Mouse (Mus musculus): ENCODE results near the gene Ccl17. TPM values are rescaled to one million over a fixed set of nuclear protein-coding genes. Genes with fewer than 3 reads are reported as not detected.

The Ccl17 gene
- polyA plus RNA-seq, 1 experiment from 2014 or later = 0.42 TPM

DNA sequence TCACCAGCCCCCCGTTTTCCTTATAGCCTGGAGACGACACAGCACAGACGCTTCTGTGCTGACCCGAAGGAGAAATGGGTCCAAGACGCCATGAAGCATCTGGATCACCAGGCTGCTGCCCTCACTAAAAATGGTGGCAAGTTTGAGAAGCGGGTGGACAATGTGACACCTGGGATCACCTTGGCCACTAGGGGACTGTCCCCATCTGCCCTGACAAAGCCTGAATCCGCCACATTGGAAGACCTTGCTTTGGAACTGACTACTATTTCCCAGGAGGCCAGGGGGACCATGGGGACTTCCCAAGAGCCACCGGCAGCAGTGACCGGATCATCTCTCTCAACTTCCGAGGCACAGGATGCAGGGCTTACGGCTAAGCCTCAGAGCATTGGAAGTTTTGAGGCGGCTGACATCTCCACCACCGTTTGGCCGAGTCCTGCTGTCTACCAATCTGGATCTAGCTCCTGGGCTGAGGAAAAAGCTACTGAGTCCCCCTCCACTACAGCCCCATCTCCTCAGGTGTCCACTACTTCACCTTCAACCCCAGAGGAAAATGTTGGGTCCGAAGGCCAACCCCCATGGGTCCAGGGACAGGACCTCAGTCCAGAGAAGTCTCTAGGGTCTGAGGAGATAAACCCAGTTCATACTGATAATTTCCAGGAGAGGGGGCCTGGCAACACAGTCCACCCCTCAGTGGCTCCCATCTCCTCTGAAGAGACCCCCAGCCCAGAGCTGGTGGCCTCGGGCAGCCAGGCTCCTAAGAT lies 30.5 kb upstream of the Ccl17 start:
- ATAC-seq (ENCODE audit: low FRiP score, low read depth) = no peak
- H3K4me1 ChIP-seq = peaks cover 36% of the 10 kb centered on the region
- H3K4me3 ChIP-seq = no peak overlapping the region
- H3K36me3 ChIP-seq = no peaks in the 10 kb centered on the region
- no peak overlapping the region; the same call in 1 of the 2 replicates for H3K27ac ChIP-seq
- H3K9ac ChIP-seq = no peak overlapping the region
- H3K4me2 ChIP-seq (replicated peaks) = no peak overlapping the region
- no peaks in the 10 kb centered on the region for H3K9me3 ChIP-seq
- 92% methylated on average over 16 of the region's 16 CpGs for WGBS
- peaks cover under 1% of the 10 kb centered on the region; the same call in 1 of the 2 replicates for H3K27me3 ChIP-seq

DNA sequence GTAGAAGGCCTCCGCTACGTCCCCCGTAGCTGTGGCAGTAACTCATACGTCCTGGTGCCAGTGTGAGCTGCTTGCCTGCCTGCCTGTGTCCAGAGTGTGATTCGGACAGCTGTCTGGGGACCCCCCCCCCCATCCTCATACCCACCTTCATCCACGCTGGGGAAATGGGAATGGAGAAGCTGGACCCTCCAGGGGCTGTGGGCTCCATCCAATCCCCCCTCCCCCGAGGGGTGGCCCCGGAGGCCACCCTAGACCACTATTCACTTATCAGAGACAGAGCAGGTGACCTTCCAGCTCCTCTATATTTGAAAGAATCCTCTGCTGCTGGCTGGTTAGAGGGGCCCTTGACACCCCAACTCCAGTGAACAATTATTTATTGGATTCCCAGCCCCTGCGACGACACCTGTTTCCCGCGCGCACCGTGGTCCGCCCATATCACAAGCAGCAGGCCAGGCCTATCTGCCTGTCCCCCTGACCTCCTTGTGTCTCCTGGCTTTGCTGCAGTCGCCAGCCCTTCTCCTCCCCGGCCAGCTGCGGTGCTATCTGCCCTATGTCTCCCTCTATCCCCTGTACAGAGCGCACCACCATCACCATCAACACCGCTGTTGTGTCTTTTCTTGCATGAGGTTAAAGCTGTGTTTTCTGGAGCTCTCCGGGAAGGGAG lies 29.6 kb upstream of the Ccl17 start:
- Histone ChIP-seq H3K9ac (no peak overlapping the region), H3K27me3 (no peaks in the 10 kb centered on the region), H3K4me3 (no peak overlapping the region), H3K4me1 (peaks cover 38% of the 10 kb centered on the region), H3K27ac (no peak overlapping the region), H3K9me3 (no peaks in the 10 kb centered on the region), H3K4me2 (replicated peaks) (no peak overlapping the region), H3K36me3 (no peaks in the 10 kb centered on the region)
- 79% methylated on average over 21 of the region's 21 CpGs for whole genome bisulfite sequencing
- ATAC-seq (ENCODE audit: low FRiP score, low read depth) = no peak

DNA sequence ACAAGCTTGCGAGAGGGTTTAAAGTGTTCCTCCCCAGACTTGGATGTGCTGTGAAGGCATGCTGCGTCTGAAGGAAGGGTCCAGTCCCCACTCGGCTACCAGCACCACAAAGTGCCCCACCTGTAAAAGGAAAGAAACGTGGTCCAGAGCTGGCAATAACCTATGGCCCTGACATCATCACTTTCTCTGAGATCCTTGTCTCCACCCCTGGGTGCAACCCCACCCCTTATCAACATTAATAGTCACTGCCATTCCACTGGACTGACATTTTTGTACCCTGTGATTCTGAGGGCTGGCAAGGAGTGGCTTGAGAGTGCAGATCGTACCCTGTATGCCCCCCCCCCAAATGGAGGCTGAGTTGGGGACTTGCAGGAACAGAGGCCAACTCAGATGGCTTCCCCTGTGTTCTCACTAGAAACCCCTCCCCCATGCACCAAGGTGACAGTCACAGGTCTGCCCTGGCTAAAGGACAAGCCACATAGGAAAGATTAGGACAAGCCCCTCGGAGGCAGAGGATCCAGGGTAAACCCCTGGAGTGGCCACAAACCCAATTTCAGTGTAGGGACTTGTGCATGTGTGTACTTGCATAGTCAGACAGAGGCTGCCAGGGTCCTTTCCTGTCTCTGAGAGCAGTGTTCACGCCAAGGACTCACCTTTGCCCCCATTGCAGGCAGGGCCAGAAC lies 29.0 kb upstream of the Ccl17 start:
- Histone ChIP-seq H3K9me3 (no peaks in the 10 kb centered on the region), H3K9ac (no peak overlapping the region), H3K36me3 (no peaks in the 10 kb centered on the region), H3K4me1 (peaks cover 39% of the 10 kb centered on the region), H3K4me2 (replicated peaks) (peak overlapping the region; percentile 40), H3K27ac (no peak overlapping the region), H3K4me3 (no peak overlapping the region), H3K27me3 (no peaks in the 10 kb centered on the region)
- no peak for ATAC-seq (ENCODE audit: low FRiP score, low read depth)
- WGBS = 58% methylated on average over 7 of the region's 7 CpGs

DNA sequence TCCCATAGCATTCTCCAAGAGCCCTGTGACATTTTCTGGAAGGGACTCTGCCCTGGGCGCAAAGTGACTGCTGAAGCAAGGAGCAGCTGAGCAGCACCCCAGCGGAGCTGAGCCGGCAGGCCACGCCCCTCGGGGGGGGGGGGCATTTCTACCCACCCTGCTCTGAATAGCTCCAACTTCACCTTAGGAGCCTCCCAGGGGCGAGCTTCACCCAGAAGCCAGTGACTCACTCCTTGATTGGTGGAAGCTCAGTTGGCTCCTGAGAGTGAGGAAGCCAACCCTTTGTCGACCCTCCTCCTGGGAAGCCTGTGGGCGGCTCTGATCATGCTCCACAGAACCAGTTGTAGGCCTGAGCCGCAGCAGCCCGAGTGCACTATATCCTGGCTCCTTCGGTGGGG lies 28.4 kb upstream of the Ccl17 start:
- H3K4me2 ChIP-seq (replicated peaks) = peak overlapping the region; percentile 40
- peaks cover 39% of the 10 kb centered on the region for H3K4me1 ChIP-seq
- H3K27ac ChIP-seq = no peak overlapping the region
- H3K27me3 ChIP-seq = no peaks in the 10 kb centered on the region
- 7% methylated on average over 11 of the region's 11 CpGs for WGBS
- no peak overlapping the region for H3K4me3 ChIP-seq
- no peaks in the 10 kb centered on the region for H3K36me3 ChIP-seq
- H3K9me3 ChIP-seq = no peaks in the 10 kb centered on the region
- ATAC-seq (ENCODE audit: low FRiP score, low read depth) = peak; percentile 52; the same call in 1 of the 2 replicates
- no peak overlapping the region for H3K9ac ChIP-seq

DNA sequence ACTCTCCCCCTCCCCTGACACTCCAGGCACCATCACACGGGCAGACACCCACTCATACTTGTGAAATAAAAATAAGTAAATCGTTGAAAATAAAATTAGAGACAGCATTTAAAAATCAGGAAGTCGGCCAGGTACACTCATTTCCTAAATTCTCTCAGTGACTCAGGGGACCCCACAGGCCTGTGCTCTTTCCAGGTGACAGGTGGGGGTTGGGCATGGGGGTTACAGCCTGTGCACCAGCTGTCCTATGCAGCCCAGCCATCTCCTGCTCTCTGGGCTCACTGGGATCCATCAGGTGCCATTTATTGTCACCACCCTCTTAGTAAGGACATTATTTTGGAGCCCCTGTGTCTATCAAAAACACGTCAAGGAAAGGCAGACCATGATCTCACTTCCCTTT lies 26.4 kb upstream of the Ccl17 start:
- ATAC-seq (ENCODE audit: low FRiP score, low read depth) = no peak
- Histone ChIP-seq H3K36me3 (no peaks in the 10 kb centered on the region), H3K4me1 (peaks cover 34% of the 10 kb centered on the region), H3K9me3 (no peaks in the 10 kb centered on the region), H3K27me3 (no peaks in the 10 kb centered on the region), H3K4me3 (no peak overlapping the region), H3K4me2 (replicated peaks) (no peak overlapping the region), H3K27ac (no peak overlapping the region), H3K9ac (no peak overlapping the region)
- WGBS = 71% methylated on average over 4 of the region's 4 CpGs

DNA sequence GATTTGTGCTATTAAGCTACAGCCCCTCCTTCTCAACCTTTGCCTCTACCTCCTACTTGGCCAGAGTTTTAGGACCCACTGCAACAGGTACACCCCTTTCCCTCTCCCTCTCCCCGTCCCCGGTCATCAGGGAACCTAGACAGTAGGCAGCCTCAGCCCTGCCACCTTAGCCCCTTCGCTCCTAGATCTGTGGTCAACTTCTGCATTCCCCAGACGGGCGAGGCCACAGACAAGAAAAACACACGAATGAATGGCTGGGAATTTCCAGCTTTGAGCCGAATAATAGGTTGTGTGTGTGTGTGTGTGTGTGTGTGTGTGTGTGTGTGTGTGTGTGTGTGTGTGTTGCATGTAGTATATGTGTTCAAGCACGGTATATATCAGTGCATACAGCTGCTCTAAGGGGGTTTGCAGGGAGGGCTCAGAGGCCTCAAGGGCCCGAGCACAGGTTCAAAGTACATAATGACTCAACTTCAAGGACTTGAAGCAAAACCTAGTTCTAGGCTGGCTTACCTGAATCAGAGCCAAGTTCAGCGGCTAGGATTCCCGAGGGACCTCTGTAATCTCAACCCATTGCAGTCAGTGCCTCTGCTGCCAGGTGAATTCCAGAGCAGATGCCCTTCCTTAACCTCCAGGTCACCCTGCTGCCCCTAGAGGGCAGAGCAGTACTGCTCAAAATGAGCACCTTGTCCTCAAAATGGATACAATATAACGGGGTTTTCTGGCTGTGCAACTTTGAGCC lies 24.8 kb upstream of the Ccl17 start:
- Histone ChIP-seq H3K9me3 (no peaks in the 10 kb centered on the region), H3K27ac (no peak overlapping the region), H3K9ac (no peak overlapping the region), H3K4me2 (replicated peaks) (no peak overlapping the region), H3K4me1 (peaks cover 31% of the 10 kb centered on the region), H3K4me3 (no peak overlapping the region), H3K36me3 (no peaks in the 10 kb centered on the region), H3K27me3 (no peaks in the 10 kb centered on the region)
- ATAC-seq (ENCODE audit: low FRiP score, low read depth) = no peak
- WGBS = 61% methylated on average over 12 of the region's 12 CpGs

DNA sequence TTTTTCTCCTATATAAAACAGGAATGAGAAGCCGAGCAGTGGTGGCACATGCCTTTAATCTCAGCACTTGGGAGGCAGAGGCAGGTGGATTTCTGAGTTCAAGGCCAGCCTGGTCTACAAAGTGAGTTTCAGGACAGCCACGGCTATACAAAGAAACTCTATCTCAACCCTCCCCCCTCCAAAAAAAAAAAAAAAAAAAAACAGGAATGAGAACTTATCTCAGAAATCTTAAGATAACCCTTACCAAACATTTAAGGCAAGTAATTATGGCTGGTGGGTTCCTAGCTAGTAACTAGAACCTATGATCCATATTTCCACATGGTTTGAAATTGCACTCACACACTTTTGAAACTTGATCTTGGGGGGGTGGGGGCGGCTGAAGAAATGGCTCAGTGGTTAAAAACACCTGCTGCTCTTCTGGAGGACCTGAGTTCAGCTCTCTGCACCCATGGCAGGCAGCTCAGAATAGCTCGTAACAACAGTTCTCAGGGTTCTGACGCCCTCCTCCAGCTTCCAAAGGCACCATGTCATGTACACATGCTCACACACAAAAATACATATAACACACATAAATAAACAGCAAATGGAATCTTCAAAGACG lies 24.2 kb upstream of the Ccl17 start:
- 71% methylated on average over 6 of the region's 6 CpGs for WGBS
- Histone ChIP-seq H3K27me3 (no peaks in the 10 kb centered on the region), H3K9me3 (no peaks in the 10 kb centered on the region), H3K4me3 (no peak overlapping the region), H3K36me3 (no peaks in the 10 kb centered on the region), H3K4me1 (peaks cover 31% of the 10 kb centered on the region), H3K27ac (no peak overlapping the region), H3K9ac (no peak overlapping the region), H3K4me2 (replicated peaks) (no peak overlapping the region)
- ATAC-seq (ENCODE audit: low FRiP score, low read depth) = no peak

DNA sequence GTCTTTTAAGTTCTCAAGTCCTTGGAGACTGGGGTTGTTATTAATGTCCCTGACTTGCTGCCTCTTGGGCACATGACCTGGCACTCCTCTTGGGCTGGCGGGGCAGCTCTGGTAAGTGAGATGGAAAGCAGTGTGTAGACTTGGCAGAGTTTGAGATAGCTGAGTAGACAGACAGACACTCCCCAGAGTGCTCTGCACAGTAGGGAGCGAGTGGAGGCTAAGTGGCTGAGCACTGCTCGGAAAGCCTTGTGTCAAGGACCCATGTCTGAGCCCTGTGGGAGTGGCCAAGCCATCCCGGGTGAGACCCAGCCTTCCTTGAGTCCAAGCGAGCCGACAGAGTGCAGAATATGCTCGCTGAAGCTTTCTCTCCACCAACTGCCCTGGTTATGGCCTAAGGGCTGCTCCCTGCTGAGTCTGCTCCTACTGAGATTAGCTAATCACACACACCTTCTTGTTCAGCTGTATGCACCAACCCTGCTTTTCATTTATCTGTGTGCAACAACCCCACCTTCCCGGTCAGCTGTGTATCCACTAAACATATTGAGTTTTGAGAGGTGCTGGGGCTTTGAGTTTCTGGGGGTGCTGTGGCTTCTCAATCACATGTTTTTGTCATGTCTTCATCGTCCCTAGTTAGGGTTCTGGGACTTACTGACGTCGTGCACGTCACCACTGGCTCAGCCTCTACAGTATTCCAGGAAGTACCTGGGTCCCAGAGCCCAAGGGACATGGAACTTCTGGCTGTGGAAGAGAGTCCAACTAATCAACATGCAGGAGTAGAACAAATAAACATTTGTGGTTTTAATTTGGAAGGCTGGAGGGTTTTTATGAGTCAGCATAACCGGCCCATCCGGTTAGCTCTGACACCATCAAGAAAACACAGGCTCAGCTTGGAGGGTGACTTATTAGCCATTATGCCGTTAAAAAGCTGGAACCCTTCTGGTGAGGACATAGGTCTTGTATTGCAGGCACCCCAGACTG lies 22.4 kb upstream of the Ccl17 start:
- no peaks in the 10 kb centered on the region for H3K36me3 ChIP-seq
- no peaks in the 10 kb centered on the region for H3K27me3 ChIP-seq
- no peak overlapping the region for H3K9ac ChIP-seq
- 48% methylated on average over 15 of the region's 15 CpGs for WGBS
- no peak for ATAC-seq (ENCODE audit: low FRiP score, low read depth)
- H3K4me3 ChIP-seq = no peak overlapping the region
- H3K9me3 ChIP-seq = no peaks in the 10 kb centered on the region
- H3K4me1 ChIP-seq = peaks cover 18% of the 10 kb centered on the region; the same call in 1 of the 2 replicates
- no peak overlapping the region for H3K27ac ChIP-seq
- H3K4me2 ChIP-seq (replicated peaks) = no peak overlapping the region

DNA sequence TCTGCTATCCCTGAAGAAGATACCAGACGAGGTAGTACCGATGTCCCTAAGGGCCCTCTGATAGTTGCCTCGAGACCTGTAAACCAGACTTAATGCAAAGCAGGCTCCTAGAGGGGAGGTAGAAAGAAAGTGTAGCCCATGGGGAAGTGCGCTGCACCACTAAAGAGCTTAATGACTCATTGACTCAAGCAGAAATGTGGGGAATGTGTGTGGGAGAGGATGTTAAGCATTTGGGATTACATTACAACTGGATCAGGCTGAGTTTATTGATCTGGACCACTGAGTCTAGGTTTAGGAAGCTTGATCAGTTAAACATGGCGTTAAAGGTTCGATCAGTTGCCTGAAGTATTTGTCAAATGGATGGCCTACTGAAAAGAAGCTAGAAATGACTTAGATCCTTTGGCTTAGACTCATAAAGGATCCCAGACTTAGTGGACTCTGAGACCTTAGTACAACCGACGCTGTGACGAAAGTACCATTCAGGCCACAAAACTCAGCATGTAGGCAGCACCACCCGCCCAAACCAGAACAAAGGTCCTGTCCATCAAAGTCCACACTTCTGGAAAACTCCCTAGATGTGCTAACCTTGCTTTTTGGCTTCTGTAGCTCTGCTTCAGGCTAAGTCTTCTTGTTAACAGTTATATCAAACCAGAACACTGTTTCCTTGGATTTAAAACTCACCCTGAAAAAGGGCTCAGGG lies 20.8 kb upstream of the Ccl17 start:
- WGBS = 71% methylated on average over 10 of the region's 10 CpGs
- H3K4me1 ChIP-seq = peaks cover 12% of the 10 kb centered on the region; the same call in 1 of the 2 replicates
- no peak overlapping the region for H3K4me2 ChIP-seq (replicated peaks)
- no peaks in the 10 kb centered on the region for H3K27me3 ChIP-seq
- no peak overlapping the region for H3K4me3 ChIP-seq
- H3K9me3 ChIP-seq = no peaks in the 10 kb centered on the region
- no peak for ATAC-seq (ENCODE audit: low FRiP score, low read depth)
- no peak overlapping the region for H3K9ac ChIP-seq
- no peak overlapping the region for H3K27ac ChIP-seq
- H3K36me3 ChIP-seq = no peaks in the 10 kb centered on the region

DNA sequence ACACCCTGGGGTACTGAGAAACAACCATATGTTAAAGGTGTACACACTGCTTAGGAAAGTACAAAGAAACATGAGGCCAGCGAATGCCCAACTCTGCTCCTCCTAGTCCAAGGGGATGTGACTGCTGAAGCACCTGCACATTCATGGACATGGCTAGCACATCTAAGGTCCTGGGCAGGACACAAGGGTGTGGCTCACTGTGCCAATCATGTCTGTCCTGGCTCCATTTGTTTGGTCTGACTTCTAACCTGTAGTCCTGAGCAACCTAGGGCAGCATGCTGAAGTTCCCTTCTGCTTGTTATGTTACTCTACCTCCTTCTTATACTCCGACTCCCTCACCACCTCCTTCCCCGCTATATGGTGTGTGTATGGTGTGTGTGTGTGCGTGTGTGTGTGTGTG lies 15.9 kb upstream of the Ccl17 start:
- H3K27me3 ChIP-seq = no peaks in the 10 kb centered on the region
- no peak overlapping the region for H3K9ac ChIP-seq
- no peaks in the 10 kb centered on the region for H3K9me3 ChIP-seq
- WGBS = 88% methylated on average over 4 of the region's 4 CpGs
- ATAC-seq (ENCODE audit: low FRiP score, low read depth) = no peak
- H3K27ac ChIP-seq = no peak overlapping the region
- no peaks in the 10 kb centered on the region for H3K36me3 ChIP-seq
- no peaks in the 10 kb centered on the region for H3K4me1 ChIP-seq
- H3K4me2 ChIP-seq (replicated peaks) = no peak overlapping the region
- no peak overlapping the region for H3K4me3 ChIP-seq
